Mouse (Mus musculus): ENCODE results near the gene Rgs12. TPM values are rescaled to one million over a fixed set of nuclear protein-coding genes. Genes with fewer than 3 reads are reported as not detected.
A peak's percentile ranks its signal among the peaks of the same experiment; 100 is the strongest.

The Rgs12 gene
- polyA plus RNA-seq, 1 experiment from 2014 or later: 30.0 TPM

DNA sequence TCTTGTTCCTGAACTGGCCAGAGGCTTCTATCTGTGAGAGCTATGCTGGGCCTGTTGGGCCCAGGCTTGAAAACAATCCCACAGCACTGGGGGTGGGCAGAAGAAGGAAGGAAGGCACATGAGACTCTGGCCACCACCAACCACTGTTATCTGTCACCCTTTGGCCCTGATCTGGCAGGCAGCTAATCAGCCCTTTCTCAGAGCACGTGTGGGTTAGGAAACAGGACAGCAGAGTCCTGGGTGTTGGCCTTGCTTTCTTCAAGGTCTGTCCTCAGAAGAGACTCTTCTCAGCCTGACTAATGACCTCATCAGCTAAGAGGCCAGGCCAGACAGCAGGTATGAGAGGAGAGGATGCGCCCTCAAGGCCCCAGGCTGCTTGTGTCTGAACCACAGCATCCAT is 38.2 kb downstream of the Rgs12 start:
- 52% methylated on average over 2 of the region's 2 CpGs for WGBS
- ATAC-seq (replicated peaks; ENCODE audit: extremely low read depth, insufficient read depth, low FRiP score): peak; percentile 29; the same call in 1 of the 2 replicates

DNA sequence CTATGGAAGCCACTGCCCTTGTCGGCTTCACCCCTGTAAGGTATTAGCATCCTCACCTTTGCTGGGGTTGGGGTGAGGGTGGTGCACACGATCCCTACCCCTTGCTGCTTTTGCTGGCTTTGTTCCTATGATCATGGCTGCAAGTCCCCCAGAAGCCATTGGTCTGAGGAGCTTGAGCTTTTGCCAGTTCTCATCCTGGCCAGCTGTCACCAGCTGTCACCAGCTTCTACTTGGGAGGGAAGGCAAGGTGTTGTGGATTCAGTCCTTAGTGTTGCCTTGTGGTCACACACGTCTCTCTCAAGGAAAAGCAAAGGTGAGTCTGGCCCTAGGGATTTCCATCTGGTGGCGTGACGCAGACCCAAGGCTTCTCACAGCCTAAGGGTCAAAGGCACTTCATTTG is 39.4 kb downstream of the Rgs12 start:
- Histone ChIP-seq H3K4me2 (ENCODE audit: low read depth, low read length) (no peak overlapping the region), H3K4me3 (ENCODE audit: low read length) (no peak overlapping the region), H3K36me3 (ENCODE audit: control insufficient read depth, insufficient read depth) (peaks cover 10% of the 10 kb centered on the region; the same call in 1 of the 2 replicates), H3K4me1 (ENCODE audit: control insufficient read depth, insufficient read depth, low read length) (peaks cover 28% of the 10 kb centered on the region), H3K9ac (ENCODE audit: low read length) (no peak overlapping the region), H3K27ac (ENCODE audit: low read length) (peak overlapping the region; percentile 41), H3K9me3 (replicated peaks; ENCODE audit: control insufficient read depth, low read length) (no peaks in the 10 kb centered on the region), H3K27me3 (ENCODE audit: control insufficient read depth, insufficient read depth, low read length) (no peaks in the 10 kb centered on the region)
- no peak for ATAC-seq (replicated peaks; ENCODE audit: extremely low read depth, insufficient read depth, low FRiP score)
- 70% methylated on average over 5 of the region's 5 CpGs for WGBS

More for the DNA sequence above, 38.2 kb downstream of the Rgs12 start:
- H3K27me3 ChIP-seq (ENCODE audit: control insufficient read depth, insufficient read depth, low read length): no peaks in the 10 kb centered on the region
- no peaks in the 10 kb centered on the region for H3K9me3 ChIP-seq (replicated peaks; ENCODE audit: control insufficient read depth, low read length)
- peak overlapping the region; percentile 32; the same call in 1 of the 2 replicates for H3K9ac ChIP-seq (ENCODE audit: low read length)
- peaks cover 10% of the 10 kb centered on the region for H3K36me3 ChIP-seq (ENCODE audit: control insufficient read depth, insufficient read depth)
- H3K4me2 ChIP-seq (ENCODE audit: low read depth, low read length): no peak overlapping the region
- H3K27ac ChIP-seq (ENCODE audit: low read length): peak overlapping the region; percentile 34
- no peak overlapping the region for H3K4me3 ChIP-seq (ENCODE audit: low read length)
- peaks cover 28% of the 10 kb centered on the region for H3K4me1 ChIP-seq (ENCODE audit: control insufficient read depth, insufficient read depth, low read length)

DNA sequence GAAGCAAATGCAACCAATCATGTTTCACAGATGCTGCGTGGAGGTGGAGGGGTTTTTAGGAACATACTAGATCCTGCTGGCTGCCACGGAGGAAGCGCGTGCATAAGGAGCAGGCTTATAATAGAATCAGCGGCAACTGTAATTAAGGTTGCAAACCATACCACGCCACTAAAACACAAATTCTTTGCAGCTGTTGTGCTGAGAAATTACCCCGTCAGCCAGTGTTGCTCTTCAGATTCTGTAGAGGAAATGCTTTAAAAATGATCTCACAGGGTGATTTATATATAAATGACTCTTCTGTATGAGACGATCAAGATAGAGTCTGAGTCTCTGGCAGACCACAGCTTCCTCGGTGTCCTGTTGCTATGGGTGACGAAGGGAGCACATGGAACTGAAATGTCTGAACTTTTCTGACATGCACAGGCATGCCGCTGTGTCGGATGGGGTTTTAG is 40.1 kb downstream of the Rgs12 start:
- Histone ChIP-seq H3K4me2 (ENCODE audit: low read depth, low read length) (no peak overlapping the region), H3K4me3 (ENCODE audit: low read length) (no peak overlapping the region), H3K9me3 (replicated peaks; ENCODE audit: control insufficient read depth, low read length) (no peaks in the 10 kb centered on the region), H3K9ac (ENCODE audit: low read length) (no peak overlapping the region), H3K27me3 (ENCODE audit: control insufficient read depth, insufficient read depth, low read length) (no peaks in the 10 kb centered on the region), H3K36me3 (ENCODE audit: control insufficient read depth, insufficient read depth) (peaks cover 5% of the 10 kb centered on the region; the same call in 1 of the 2 replicates), H3K4me1 (ENCODE audit: control insufficient read depth, insufficient read depth, low read length) (peaks cover 28% of the 10 kb centered on the region), H3K27ac (ENCODE audit: low read length) (peak overlapping the region; percentile 41)
- ATAC-seq (replicated peaks; ENCODE audit: extremely low read depth, insufficient read depth, low FRiP score): peak; percentile 21; the same call in 1 of the 2 replicates
- 51% methylated on average over 12 of the region's 12 CpGs for WGBS

DNA sequence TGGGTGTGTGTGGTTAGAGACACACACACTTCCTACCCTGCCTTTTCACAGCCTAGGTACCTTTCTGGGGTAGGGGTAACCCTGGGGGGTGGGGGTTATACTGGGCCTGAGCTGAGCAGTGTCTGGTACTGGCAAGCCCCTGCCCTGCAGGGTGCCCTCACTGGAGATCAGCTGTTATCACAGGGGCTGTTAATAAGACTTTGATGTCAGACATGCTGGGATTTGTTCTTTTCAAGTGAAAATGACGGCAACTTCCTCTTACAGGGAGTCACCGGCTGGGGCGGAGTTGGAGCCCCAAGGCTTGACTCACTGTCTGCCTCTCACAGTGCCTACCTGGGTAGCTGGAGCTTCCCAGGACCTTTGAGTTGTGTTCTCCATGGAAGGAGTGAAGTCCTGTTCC is 49.5 kb downstream of the Rgs12 start:
- Histone ChIP-seq H3K27me3 (ENCODE audit: control insufficient read depth, insufficient read depth, low read length) (no peaks in the 10 kb centered on the region), H3K9me3 (replicated peaks; ENCODE audit: control insufficient read depth, low read length) (no peaks in the 10 kb centered on the region), H3K4me1 (ENCODE audit: control insufficient read depth, insufficient read depth, low read length) (peaks cover 13% of the 10 kb centered on the region), H3K27ac (ENCODE audit: low read length) (peak overlapping the region; percentile 26; the same call in 1 of the 2 replicates), H3K9ac (ENCODE audit: low read length) (no peak overlapping the region), H3K4me2 (ENCODE audit: low read depth, low read length) (no peak overlapping the region), H3K36me3 (ENCODE audit: control insufficient read depth, insufficient read depth) (no peaks in the 10 kb centered on the region), H3K4me3 (ENCODE audit: low read length) (no peak overlapping the region)
- no peak for ATAC-seq (replicated peaks; ENCODE audit: extremely low read depth, insufficient read depth, low FRiP score)
- 53% methylated on average over 3 of the region's 3 CpGs for WGBS

DNA sequence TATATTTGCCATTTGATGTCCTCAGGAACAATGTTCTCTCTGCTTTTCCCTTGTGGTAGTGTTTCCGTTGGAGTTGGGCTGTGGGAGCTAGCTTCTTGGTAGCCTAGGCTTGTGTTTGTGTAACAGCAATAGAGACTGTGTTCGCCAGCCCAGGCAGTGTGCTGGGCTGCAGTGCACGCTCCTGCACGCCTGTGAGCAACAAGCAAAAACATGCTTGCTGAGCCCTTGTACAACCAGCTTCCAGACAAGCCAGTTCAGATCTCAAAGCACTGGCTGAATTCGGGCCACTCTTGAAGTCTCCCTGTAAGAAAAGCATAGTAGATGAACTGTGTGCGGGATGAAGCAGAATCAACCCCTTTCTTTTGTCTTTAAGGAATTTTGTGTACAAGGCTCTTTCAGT is 50.0 kb downstream of the Rgs12 start:
- WGBS: 83% methylated on average over 6 of the region's 6 CpGs
- Histone ChIP-seq H3K27me3 (ENCODE audit: control insufficient read depth, insufficient read depth, low read length) (no peaks in the 10 kb centered on the region), H3K4me2 (ENCODE audit: low read depth, low read length) (no peak overlapping the region), H3K4me3 (ENCODE audit: low read length) (no peak overlapping the region), H3K9ac (ENCODE audit: low read length) (no peak overlapping the region), H3K27ac (ENCODE audit: low read length) (no peak overlapping the region), H3K9me3 (replicated peaks; ENCODE audit: control insufficient read depth, low read length) (no peaks in the 10 kb centered on the region), H3K36me3 (ENCODE audit: control insufficient read depth, insufficient read depth) (no peaks in the 10 kb centered on the region), H3K4me1 (ENCODE audit: control insufficient read depth, insufficient read depth, low read length) (peaks cover 14% of the 10 kb centered on the region)
- no peak for ATAC-seq (replicated peaks; ENCODE audit: extremely low read depth, insufficient read depth, low FRiP score)

DNA sequence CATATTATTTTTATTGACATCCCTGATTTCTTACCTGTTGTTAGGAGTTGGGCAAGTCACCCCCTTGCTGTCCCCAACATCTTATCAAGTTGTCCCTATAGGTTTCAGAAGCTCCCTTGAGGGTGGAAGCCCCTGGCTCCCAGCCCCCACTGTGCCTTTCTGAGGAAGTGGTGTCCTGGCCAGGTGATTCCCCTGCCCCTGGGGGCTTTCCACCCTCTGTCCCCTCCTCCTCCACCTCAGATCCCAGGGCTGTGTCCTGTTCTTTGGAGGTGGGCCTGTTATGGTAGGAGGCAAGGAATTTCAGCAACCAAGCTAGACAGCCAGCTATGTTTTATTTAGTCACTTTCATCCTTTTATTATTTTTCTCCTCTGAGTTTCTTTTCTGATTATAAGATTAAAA is 51.1 kb downstream of the Rgs12 start:
- ATAC-seq (replicated peaks; ENCODE audit: extremely low read depth, insufficient read depth, low FRiP score): no peak
- H3K27me3 ChIP-seq (ENCODE audit: control insufficient read depth, insufficient read depth, low read length): no peaks in the 10 kb centered on the region
- no peaks in the 10 kb centered on the region for H3K36me3 ChIP-seq (ENCODE audit: control insufficient read depth, insufficient read depth)
- no peak overlapping the region for H3K9ac ChIP-seq (ENCODE audit: low read length)
- no peaks in the 10 kb centered on the region for H3K9me3 ChIP-seq (replicated peaks; ENCODE audit: control insufficient read depth, low read length)
- peaks cover 14% of the 10 kb centered on the region for H3K4me1 ChIP-seq (ENCODE audit: control insufficient read depth, insufficient read depth, low read length)
- H3K4me2 ChIP-seq (ENCODE audit: low read depth, low read length): no peak overlapping the region
- H3K27ac ChIP-seq (ENCODE audit: low read length): no peak overlapping the region
- no peak overlapping the region for H3K4me3 ChIP-seq (ENCODE audit: low read length)

DNA sequence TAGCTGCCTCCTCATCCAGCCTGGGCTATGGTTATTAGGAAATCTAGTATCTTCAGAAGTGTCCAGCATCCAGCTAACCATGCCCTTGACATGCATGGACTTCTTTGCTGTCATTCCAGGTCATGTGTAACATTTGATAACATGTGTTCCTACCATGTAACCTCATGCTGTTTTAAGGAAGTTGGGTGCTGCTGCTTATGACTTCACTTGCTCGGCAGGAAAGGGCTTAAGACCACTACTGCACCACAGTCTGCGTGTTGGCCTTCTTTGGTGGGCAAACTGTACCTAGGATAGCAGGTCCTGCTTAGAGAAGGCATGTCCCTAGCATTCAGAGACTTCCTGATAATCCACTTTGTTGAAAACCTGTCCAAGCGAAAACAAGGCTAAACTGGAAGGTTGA is 51.9 kb downstream of the Rgs12 start:
- H3K27ac ChIP-seq (ENCODE audit: low read length): no peak overlapping the region
- H3K4me1 ChIP-seq (ENCODE audit: control insufficient read depth, insufficient read depth, low read length): peaks cover 14% of the 10 kb centered on the region
- no peaks in the 10 kb centered on the region for H3K9me3 ChIP-seq (replicated peaks; ENCODE audit: control insufficient read depth, low read length)
- H3K36me3 ChIP-seq (ENCODE audit: control insufficient read depth, insufficient read depth): no peaks in the 10 kb centered on the region
- no peak for ATAC-seq (replicated peaks; ENCODE audit: extremely low read depth, insufficient read depth, low FRiP score)
- H3K4me2 ChIP-seq (ENCODE audit: low read depth, low read length): no peak overlapping the region
- no peak overlapping the region for H3K4me3 ChIP-seq (ENCODE audit: low read length)
- H3K27me3 ChIP-seq (ENCODE audit: control insufficient read depth, insufficient read depth, low read length): no peaks in the 10 kb centered on the region
- 76% methylated on average over 3 of the region's 3 CpGs for WGBS
- no peak overlapping the region for H3K9ac ChIP-seq (ENCODE audit: low read length)

DNA sequence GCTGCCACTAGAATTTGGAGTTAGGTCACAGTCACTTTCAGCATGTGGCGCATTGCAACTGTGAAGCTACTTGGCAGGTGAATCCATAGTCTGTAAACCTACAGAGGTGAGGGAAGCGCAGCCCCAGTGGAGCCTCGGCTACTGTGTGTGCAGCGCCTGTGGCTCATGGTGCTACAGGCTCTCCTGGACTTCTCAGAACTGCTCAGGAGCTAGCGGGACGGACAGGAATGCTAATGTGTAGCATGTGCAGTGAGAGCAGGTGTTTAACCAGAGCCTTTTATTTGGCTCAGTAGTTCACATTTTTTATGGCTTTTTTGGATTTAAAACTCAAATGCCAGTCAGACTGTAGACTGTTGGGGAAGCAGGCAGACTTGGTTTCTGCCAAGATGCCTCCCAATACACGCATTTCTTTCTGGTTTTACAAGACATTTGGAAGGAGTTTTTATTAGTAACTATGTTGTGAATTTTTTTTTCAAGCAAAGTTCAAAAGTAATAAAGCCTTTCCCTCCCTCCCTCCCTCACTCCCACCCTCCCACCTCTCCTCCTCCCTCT is 54.4 kb downstream of the Rgs12 start:
- H3K4me3 ChIP-seq (ENCODE audit: low read length): no peak overlapping the region
- 74% methylated on average over 7 of the region's 7 CpGs for WGBS
- no peaks in the 10 kb centered on the region for H3K9me3 ChIP-seq (replicated peaks; ENCODE audit: control insufficient read depth, low read length)
- H3K27ac ChIP-seq (ENCODE audit: low read length): peak overlapping the region; percentile 66
- ATAC-seq (replicated peaks; ENCODE audit: extremely low read depth, insufficient read depth, low FRiP score): 0 out of 2 replicates have a peak, but pooled peaks have one; percentile 12
- H3K36me3 ChIP-seq (ENCODE audit: control insufficient read depth, insufficient read depth): no peaks in the 10 kb centered on the region; the same call in 1 of the 2 replicates
- H3K9ac ChIP-seq (ENCODE audit: low read length): peak overlapping the region; percentile 18; the same call in 1 of the 2 replicates
- no peak overlapping the region for H3K4me2 ChIP-seq (ENCODE audit: low read depth, low read length)
- H3K4me1 ChIP-seq (ENCODE audit: control insufficient read depth, insufficient read depth, low read length): peaks cover 12% of the 10 kb centered on the region
- no peaks in the 10 kb centered on the region for H3K27me3 ChIP-seq (ENCODE audit: control insufficient read depth, insufficient read depth, low read length)

DNA sequence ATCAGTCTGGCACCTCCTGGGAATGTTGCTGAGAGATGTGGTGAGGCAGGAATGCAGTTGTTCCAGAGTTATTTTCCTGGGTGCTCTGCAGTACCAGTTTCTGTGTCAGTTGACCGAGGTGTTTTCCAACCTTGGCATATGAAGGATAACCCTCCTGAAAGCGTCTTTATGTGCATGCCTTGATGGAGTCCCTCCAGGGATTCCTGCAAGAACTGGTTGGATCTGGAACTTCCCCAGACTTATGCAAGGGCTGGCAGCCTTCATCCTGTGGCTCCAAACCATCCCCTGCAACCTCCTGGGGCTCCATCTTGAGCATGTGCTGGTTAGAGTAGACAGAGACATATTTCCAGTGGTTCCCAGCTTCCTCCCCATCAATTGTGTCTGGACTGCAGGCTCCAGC is 55.5 kb downstream of the Rgs12 start:
- WGBS: 88% methylated on average over 2 of the region's 2 CpGs
- Histone ChIP-seq H3K4me3 (ENCODE audit: low read length) (no peak overlapping the region), H3K4me1 (ENCODE audit: control insufficient read depth, insufficient read depth, low read length) (peaks cover 21% of the 10 kb centered on the region), H3K36me3 (ENCODE audit: control insufficient read depth, insufficient read depth) (no peaks in the 10 kb centered on the region; the same call in 1 of the 2 replicates), H3K4me2 (ENCODE audit: low read depth, low read length) (no peak overlapping the region), H3K27ac (ENCODE audit: low read length) (no peak overlapping the region), H3K27me3 (ENCODE audit: control insufficient read depth, insufficient read depth, low read length) (no peaks in the 10 kb centered on the region), H3K9ac (ENCODE audit: low read length) (no peak overlapping the region), H3K9me3 (replicated peaks; ENCODE audit: control insufficient read depth, low read length) (no peaks in the 10 kb centered on the region)
- ATAC-seq (replicated peaks; ENCODE audit: extremely low read depth, insufficient read depth, low FRiP score): no peak

Data from heart, embryonic 16.5 days (tissue).